Mouse (Mus musculus): ENCODE data around the gene Olfr270. TPM values are rescaled to one million over a fixed set of nuclear protein-coding genes. Genes with fewer than 3 reads are reported as not detected.
A peak's percentile ranks its signal among the peaks of the same experiment; 100 is the strongest.

Olfr270 gene
- polyA plus RNA-seq, 1 experiment from 2014 or later, result not detected

- Histone ChIP-seq H3K27me3 (ENCODE audit: control insufficient read depth, insufficient read depth, low read depth, low read length) (no peaks in the 10 kb centered on the region), H3K9me3 (replicated peaks; ENCODE audit: control insufficient read depth, low read length, poor library complexity, severe bottlenecking) (no peaks in the 10 kb centered on the region), H3K4me1 (ENCODE audit: control insufficient read depth, insufficient read depth, low read length) (no peaks in the 10 kb centered on the region), H3K4me3 (ENCODE audit: low read depth, low read length) (no peak overlapping the region), H3K4me2 (ENCODE audit: low read length) (no peak overlapping the region), H3K27ac (ENCODE audit: low read length) (no peak overlapping the region), H3K36me3 (ENCODE audit: control insufficient read depth, insufficient read depth, low read length) (no peaks in the 10 kb centered on the region), H3K9ac (ENCODE audit: low read depth, low read length) (no peak overlapping the region)
- ATAC-seq, result no peak
- 85% methylated on average over 2 of the region's 2 CpGs for WGBS
These were observed 21.9 kb downstream of the Olfr270 start for GRCm38 (mm10) chr4:52986266-52986665.

GRCm38 (mm10) chr4:52989248-52989647, 24.9 kb downstream of the Olfr270 start, which contains the start of gene Nipsnap3a:
Nipsnap3a (plus strand) TSS chr4:52989272.
- H3K27me3 ChIP-seq (ENCODE audit: control insufficient read depth, insufficient read depth, low read depth, low read length), result no peaks in the 10 kb centered on the region
- no peak within 1 kb of the TSS for H3K4me3 ChIP-seq (ENCODE audit: low read depth, low read length)
- no peaks in the 10 kb centered on the region for H3K4me1 ChIP-seq (ENCODE audit: control insufficient read depth, insufficient read depth, low read length)
- no peaks in the 10 kb centered on the region for H3K36me3 ChIP-seq (ENCODE audit: control insufficient read depth, insufficient read depth, low read length)
- H3K27ac ChIP-seq (ENCODE audit: low read length), result no peak within 1 kb of the TSS
- peak within 1 kb of the TSS; percentile 37 for H3K4me2 ChIP-seq (ENCODE audit: low read length)
- ATAC-seq, result peak; percentile 51; the same call in 1 of the 2 replicates
- peak within 1 kb of the TSS; percentile 18; the same call in 1 of the 2 replicates for H3K9ac ChIP-seq (ENCODE audit: low read depth, low read length)
- 33% methylated on average over 12 of the region's 12 CpGs for WGBS
- no peaks in the 10 kb centered on the region for H3K9me3 ChIP-seq (replicated peaks; ENCODE audit: control insufficient read depth, low read length, poor library complexity, severe bottlenecking)

- Histone ChIP-seq H3K9ac (ENCODE audit: low read depth, low read length) (no peak overlapping the region), H3K9me3 (replicated peaks; ENCODE audit: control insufficient read depth, low read length, poor library complexity, severe bottlenecking) (no peaks in the 10 kb centered on the region), H3K4me2 (ENCODE audit: low read length) (no peak overlapping the region), H3K27me3 (ENCODE audit: control insufficient read depth, insufficient read depth, low read depth, low read length) (no peaks in the 10 kb centered on the region), H3K36me3 (ENCODE audit: control insufficient read depth, insufficient read depth, low read length) (no peaks in the 10 kb centered on the region), H3K4me3 (ENCODE audit: low read depth, low read length) (no peak overlapping the region), H3K27ac (ENCODE audit: low read length) (no peak overlapping the region), H3K4me1 (ENCODE audit: control insufficient read depth, insufficient read depth, low read length) (no peaks in the 10 kb centered on the region)
- ATAC-seq, result no peak
- 92% methylated on average over 6 of the region's 6 CpGs for WGBS
These were observed 35.1 kb downstream of the Olfr270 start for GRCm38 (mm10) chr4:52999449-52999848.

GRCm38 (mm10) chr4:53000154-53000553, 35.8 kb downstream of the Olfr270 start:
- WGBS, result 88% methylated on average over 8 of the region's 8 CpGs
- Histone ChIP-seq H3K36me3 (ENCODE audit: control insufficient read depth, insufficient read depth, low read length) (no peaks in the 10 kb centered on the region), H3K4me2 (ENCODE audit: low read length) (no peak overlapping the region), H3K27ac (ENCODE audit: low read length) (no peak overlapping the region), H3K9me3 (replicated peaks; ENCODE audit: control insufficient read depth, low read length, poor library complexity, severe bottlenecking) (no peaks in the 10 kb centered on the region), H3K9ac (ENCODE audit: low read depth, low read length) (no peak overlapping the region), H3K27me3 (ENCODE audit: control insufficient read depth, insufficient read depth, low read depth, low read length) (no peaks in the 10 kb centered on the region), H3K4me1 (ENCODE audit: control insufficient read depth, insufficient read depth, low read length) (no peaks in the 10 kb centered on the region), H3K4me3 (ENCODE audit: low read depth, low read length) (no peak overlapping the region)
- ATAC-seq, result no peak

GRCm38 (mm10) chr4:53009183-53009582, 44.8 kb downstream of the Olfr270 start:
- H3K4me1 ChIP-seq (ENCODE audit: control insufficient read depth, insufficient read depth, low read length), result peaks cover 7% of the 10 kb centered on the region; the same call in 1 of the 2 replicates
- H3K9me3 ChIP-seq (replicated peaks; ENCODE audit: control insufficient read depth, low read length, poor library complexity, severe bottlenecking), result no peaks in the 10 kb centered on the region
- no peak overlapping the region for H3K27ac ChIP-seq (ENCODE audit: low read length)
- no peak overlapping the region for H3K4me3 ChIP-seq (ENCODE audit: low read depth, low read length)
- no peak for ATAC-seq
- 74% methylated on average over 4 of the region's 4 CpGs for WGBS
- no peak overlapping the region for H3K4me2 ChIP-seq (ENCODE audit: low read length)
- H3K27me3 ChIP-seq (ENCODE audit: control insufficient read depth, insufficient read depth, low read depth, low read length), result no peaks in the 10 kb centered on the region
- no peak overlapping the region for H3K9ac ChIP-seq (ENCODE audit: low read depth, low read length)
- H3K36me3 ChIP-seq (ENCODE audit: control insufficient read depth, insufficient read depth, low read length), result no peaks in the 10 kb centered on the region

GRCm38 (mm10) chr4:53009871-53010270, 45.5 kb downstream of the Olfr270 start:
- no peak overlapping the region for H3K9ac ChIP-seq (ENCODE audit: low read depth, low read length)
- no peak overlapping the region for H3K4me3 ChIP-seq (ENCODE audit: low read depth, low read length)
- H3K36me3 ChIP-seq (ENCODE audit: control insufficient read depth, insufficient read depth, low read length), result peaks cover under 1% of the 10 kb centered on the region; the same call in 1 of the 2 replicates
- H3K9me3 ChIP-seq (replicated peaks; ENCODE audit: control insufficient read depth, low read length, poor library complexity, severe bottlenecking), result no peaks in the 10 kb centered on the region
- no peaks in the 10 kb centered on the region for H3K27me3 ChIP-seq (ENCODE audit: control insufficient read depth, insufficient read depth, low read depth, low read length)
- no peak overlapping the region for H3K27ac ChIP-seq (ENCODE audit: low read length)
- no peak for ATAC-seq
- no peak overlapping the region for H3K4me2 ChIP-seq (ENCODE audit: low read length)
- peaks cover 7% of the 10 kb centered on the region; the same call in 1 of the 2 replicates for H3K4me1 ChIP-seq (ENCODE audit: control insufficient read depth, insufficient read depth, low read length)
- WGBS, result 93% methylated on average over 4 of the region's 4 CpGs

- Histone ChIP-seq H3K4me1 (ENCODE audit: control insufficient read depth, insufficient read depth, low read length) (peaks cover 7% of the 10 kb centered on the region; the same call in 1 of the 2 replicates), H3K4me3 (ENCODE audit: low read depth, low read length) (peak within 1 kb of the TSS; percentile 69), H3K4me2 (ENCODE audit: low read length) (peak within 1 kb of the TSS; percentile 62), H3K9me3 (replicated peaks; ENCODE audit: control insufficient read depth, low read length, poor library complexity, severe bottlenecking) (0 out of 2 replicates have a peak, but pooled peaks cover 2% of the 10 kb centered on the region), H3K36me3 (ENCODE audit: control insufficient read depth, insufficient read depth, low read length) (peaks cover 10% of the 10 kb centered on the region), H3K9ac (ENCODE audit: low read depth, low read length) (peak within 1 kb of the TSS; percentile 85), H3K27me3 (ENCODE audit: control insufficient read depth, insufficient read depth, low read depth, low read length) (no peaks in the 10 kb centered on the region), H3K27ac (ENCODE audit: low read length) (peak within 1 kb of the TSS; percentile 93)
- ATAC-seq, result peak; percentile 94
- whole genome bisulfite sequencing, result under 1% methylated on average over 59 of the region's 63 CpGs
These were observed 47.5 kb downstream of the Olfr270 start, which contains the start of gene Nipsnap3b for GRCm38 (mm10) chr4:53011732-53012361. Nipsnap3b (plus strand) TSS chr4:53011880.

GRCm38 (mm10) chr4:53014421-53014820, 50.1 kb downstream of the Olfr270 start:
- no peaks in the 10 kb centered on the region for H3K27me3 ChIP-seq (ENCODE audit: control insufficient read depth, insufficient read depth, low read depth, low read length)
- H3K4me3 ChIP-seq (ENCODE audit: low read depth, low read length), result no peak overlapping the region
- 97% methylated on average over 7 of the region's 7 CpGs for WGBS
- no peak overlapping the region for H3K27ac ChIP-seq (ENCODE audit: low read length)
- H3K9ac ChIP-seq (ENCODE audit: low read depth, low read length), result no peak overlapping the region
- ATAC-seq, result no peak
- H3K4me2 ChIP-seq (ENCODE audit: low read length), result no peak overlapping the region
- peaks cover 21% of the 10 kb centered on the region for H3K36me3 ChIP-seq (ENCODE audit: control insufficient read depth, insufficient read depth, low read length)
- 0 out of 2 replicates have a peak, but pooled peaks cover 4% of the 10 kb centered on the region for H3K9me3 ChIP-seq (replicated peaks; ENCODE audit: control insufficient read depth, low read length, poor library complexity, severe bottlenecking)
- H3K4me1 ChIP-seq (ENCODE audit: control insufficient read depth, insufficient read depth, low read length), result peaks cover 7% of the 10 kb centered on the region; the same call in 1 of the 2 replicates

GRCm38 (mm10) chr4:53015024-53015423, 50.7 kb downstream of the Olfr270 start:
- no peak overlapping the region for H3K9ac ChIP-seq (ENCODE audit: low read depth, low read length)
- no peak for ATAC-seq
- no peak overlapping the region for H3K4me2 ChIP-seq (ENCODE audit: low read length)
- H3K4me1 ChIP-seq (ENCODE audit: control insufficient read depth, insufficient read depth, low read length), result peaks cover 7% of the 10 kb centered on the region; the same call in 1 of the 2 replicates
- 0 out of 2 replicates have a peak, but pooled peaks cover 4% of the 10 kb centered on the region for H3K9me3 ChIP-seq (replicated peaks; ENCODE audit: control insufficient read depth, low read length, poor library complexity, severe bottlenecking)
- WGBS, result 98% methylated on average over 3 of the region's 3 CpGs
- H3K4me3 ChIP-seq (ENCODE audit: low read depth, low read length), result no peak overlapping the region
- no peak overlapping the region for H3K27ac ChIP-seq (ENCODE audit: low read length)
- no peaks in the 10 kb centered on the region for H3K27me3 ChIP-seq (ENCODE audit: control insufficient read depth, insufficient read depth, low read depth, low read length)
- peaks cover 23% of the 10 kb centered on the region for H3K36me3 ChIP-seq (ENCODE audit: control insufficient read depth, insufficient read depth, low read length)
